Mouse (Mus musculus) thymus, adult 2 months (tissue): ENCODE data around the gene Tns4. TPM values are rescaled to one million over a fixed set of nuclear protein-coding genes. Genes with fewer than 3 reads are reported as not detected.

Source experiments
- DNase-seq: peaks from one replicate; pipeline ENCODE4 v3.0.0; 2021
- H3K27ac ChIP-seq: fragments of 200-500 bp; 2 replicates; pipeline ENCODE4 v1.5.1; 2012; ENCODE audit warnings: low read length, control low read depth; ENCODE audit not compliant: control insufficient read depth, insufficient read depth
- H3K27me3 ChIP-seq: fragments of 200-500 bp; 2 replicates; pipeline ENCODE4 v1.6.1; 2012; ENCODE audit warnings: mild to moderate bottlenecking, low read length, moderate library complexity, mixed read lengths; ENCODE audit not compliant: control insufficient read depth, insufficient read depth
- H3K36me3 ChIP-seq: fragments of 200-500 bp; 2 replicates; pipeline ENCODE4 v1.6.1; 2012; ENCODE audit warnings: mild to moderate bottlenecking, low read length, moderate library complexity; ENCODE audit not compliant: control insufficient read depth, insufficient read depth
- H3K4me1 ChIP-seq: fragments of 200-500 bp; replicated peaks from 2 replicates; pipeline ENCODE4 v1.6.1; 2012; ENCODE audit warnings: low read length; ENCODE audit not compliant: control insufficient read depth, insufficient read depth
- H3K4me3 ChIP-seq: fragments of 200-500 bp; 2 replicates; pipeline ENCODE4 v1.5.1; 2012; ENCODE audit warnings: mild to moderate bottlenecking, low read length, control low read depth, moderate library complexity; ENCODE audit not compliant: control insufficient read depth, insufficient read depth
- CTCF ChIP-seq: fragments of 200-500 bp; IDR thresholded peaks from 2 replicates; pipeline ENCODE4 v1.5.1; 2012; ENCODE audit warnings: mild to moderate bottlenecking, control low read depth, low read length, moderate library complexity, borderline replicate concordance; ENCODE audit not compliant: control insufficient read depth, poor library complexity, insufficient read depth; ENCODE audit errors: extremely low read depth
- POLR2A ChIP-seq: fragments of 200-500 bp; IDR thresholded peaks from 2 replicates; pipeline ENCODE4 v1.6.1; 2012; ENCODE audit warnings: mild to moderate bottlenecking, low read length, control low read depth, moderate library complexity; ENCODE audit not compliant: control insufficient read depth, poor library complexity, insufficient read depth; ENCODE audit errors: extremely low read depth
- WGBS: fragments of 180-500 bp; shearing (Covaris S2); methylation state at CpG from one replicate; pipeline ENCODE4 v1.1.7; 2018; 5-methylcytosine and 5-hydroxymethylcytosine counted together
- polyA plus RNA-seq: library from polyadenylated mRNA; depleted of rRNA; stranded (reverse); fragments of >200 nt; gene quantifications from 2 replicates; pipeline ENCODE4 v1.2.3, GENCODE M21; 2012

The Tns4 gene
- polyA plus RNA-seq, 1 experiment = 7.5 TPM

DNA sequence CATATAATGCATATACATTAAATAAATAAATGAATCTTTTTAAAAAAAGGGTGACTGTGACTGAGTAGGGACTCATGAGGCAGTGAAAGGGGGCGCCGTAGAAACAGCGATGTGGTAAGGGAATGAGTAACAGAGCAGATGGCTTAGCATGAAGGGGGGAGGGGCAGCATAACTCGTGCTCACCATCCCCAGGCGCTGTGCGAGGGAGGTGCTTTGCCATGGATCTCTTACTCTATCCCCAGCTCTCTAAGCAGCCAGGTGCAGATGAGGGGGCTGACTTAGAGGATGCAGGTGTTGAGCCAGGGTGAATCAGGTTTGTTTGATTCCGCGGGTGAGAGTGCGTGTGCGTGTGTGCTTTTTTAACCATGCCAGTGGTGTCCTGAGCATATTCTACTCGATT lies 22.0 kb upstream of the Tns4 start:
- H3K27ac ChIP-seq = no peak overlapping the region
- H3K27me3 ChIP-seq = no peaks in the 10 kb centered on the region

DNA sequence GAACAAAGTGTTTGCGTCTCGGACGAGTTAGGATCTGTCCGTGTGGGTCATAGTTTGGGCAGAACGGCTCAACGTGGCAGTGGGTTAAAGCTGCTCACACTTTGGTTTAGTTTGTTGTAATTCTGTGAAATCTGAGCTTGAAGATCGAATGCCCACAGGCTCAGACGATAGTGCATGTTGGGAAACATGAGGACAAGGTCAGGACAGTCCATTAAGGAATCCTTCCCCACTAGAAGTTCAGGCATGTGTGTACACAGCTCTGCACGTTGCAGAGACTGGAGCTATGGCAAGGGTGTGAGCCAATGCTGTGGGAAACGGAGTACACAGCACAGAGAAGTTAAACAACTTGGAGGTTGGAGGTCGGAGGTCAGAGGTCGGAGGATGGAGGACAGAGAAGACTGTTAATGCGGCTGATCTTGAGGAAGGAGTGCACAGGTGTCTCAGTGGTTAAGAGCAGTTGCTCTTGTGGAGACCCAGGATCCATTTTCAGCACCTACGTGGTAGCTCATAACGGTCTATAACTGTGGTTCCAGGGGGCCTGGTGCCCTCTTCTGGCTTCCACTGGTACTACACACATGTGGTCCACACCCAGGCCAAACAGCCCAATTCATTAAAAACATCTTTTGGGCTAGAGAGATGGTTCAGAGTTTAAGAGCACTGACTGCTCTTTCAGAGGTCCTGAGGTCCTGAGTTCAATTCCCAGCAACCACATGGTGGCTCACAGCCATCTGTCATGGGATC lies 21.4 kb upstream of the Tns4 start:
- no peak overlapping the region for H3K27ac ChIP-seq
- no peak for TF ChIP-seq POLR2A
- no peak for TF ChIP-seq CTCF
- 91% methylated on average over 15 of the region's 15 CpGs for WGBS
- H3K4me3 ChIP-seq = no peak overlapping the region
- DNase-seq = peak; percentile 35
- H3K4me1 ChIP-seq = peaks cover 28% of the 10 kb centered on the region
- H3K27me3 ChIP-seq = no peaks in the 10 kb centered on the region
- no peaks in the 10 kb centered on the region for H3K36me3 ChIP-seq

More for the DNA sequence above, 22.0 kb upstream of the Tns4 start:
- Histone ChIP-seq H3K36me3 (no peaks in the 10 kb centered on the region), H3K4me3 (no peak overlapping the region), H3K4me1 (peaks cover 25% of the 10 kb centered on the region)
- WGBS = 5% methylated on average over 11 of the region's 11 CpGs
- TF ChIP-seq CTCF (no peak), POLR2A (no peak)
- peak; percentile 61 for DNase-seq

- no peaks in the 10 kb centered on the region for H3K27me3 ChIP-seq
Measured at GRCm38 (mm10) chr11:99108296-99108695, 19.2 kb upstream of the Tns4 start.

GRCm38 (mm10) chr11:99105981-99106726 lies 17.0 kb upstream of the Tns4 start:
- Histone ChIP-seq H3K27ac (no peak overlapping the region), H3K36me3 (no peaks in the 10 kb centered on the region), H3K4me3 (no peak overlapping the region), H3K4me1 (peaks cover 34% of the 10 kb centered on the region), H3K27me3 (no peaks in the 10 kb centered on the region)
- WGBS = 47% methylated on average over 12 of the region's 12 CpGs
- no peak for DNase-seq
- TF ChIP-seq CTCF (no peak), POLR2A (no peak)

More at GRCm38 (mm10) chr11:99108296-99108695, 19.2 kb upstream of the Tns4 start:
- DNase-seq = no peak
- TF ChIP-seq CTCF = no peak
- TF ChIP-seq POLR2A = no peak
- H3K4me1 ChIP-seq = peaks cover 39% of the 10 kb centered on the region
- no peak overlapping the region for H3K27ac ChIP-seq
- H3K4me3 ChIP-seq = no peak overlapping the region
- 88% methylated on average over 3 of the region's 3 CpGs for WGBS
- H3K36me3 ChIP-seq = no peaks in the 10 kb centered on the region

- no peak overlapping the region for H3K4me3 ChIP-seq
- 9% methylated on average over 9 of the region's 9 CpGs for WGBS
- TF ChIP-seq POLR2A (no peak), CTCF (no peak)
- H3K36me3 ChIP-seq = no peaks in the 10 kb centered on the region
- peak overlapping the region; percentile 3; the same call in 1 of the 2 replicates for H3K27ac ChIP-seq
- H3K4me1 ChIP-seq = peaks cover 34% of the 10 kb centered on the region
- DNase-seq = peak; percentile 63
- H3K27me3 ChIP-seq = no peaks in the 10 kb centered on the region
Measured at GRCm38 (mm10) chr11:99104609-99105410, 15.7 kb upstream of the Tns4 start.
